Mouse (Mus musculus) left cerebral cortex, adult 8-10 months (tissue): ENCODE results near the gene Prap1. TPM values are rescaled to one million over a fixed set of nuclear protein-coding genes. Genes with fewer than 3 reads are reported as not detected.
"Not testable (repeated sequence)": the region's sequence is repeated elsewhere in the genome, so short reads cannot be mapped to it uniquely, and the experiment has no call there.

Experiments
- DNase-seq, 2 experiments: peaks; one replicate each; pipeline ENCODE4 v3.0.0; 2022; ENCODE audit warnings: low spot score in 2 of 2
- total RNA-seq, 4 experiments: library from RNA; stranded (reverse); gene quantifications; 2 replicates each; pipeline ENCODE4 v1.2.4; 2022

Gene Prap1
- total RNA-seq, 4 experiments from 2014 or later: not detected

GRCm38 (mm10) chr7:140127911-140128310, 34.7 kb downstream of the Prap1 start:
- DNase-seq: no peak

GRCm38 (mm10) chr7:140132184-140132583, 39.0 kb downstream of the Prap1 start:
- not testable (repeated sequence) for DNase-seq

GRCm38 (mm10) chr7:140134033-140134432, 40.8 kb downstream of the Prap1 start:
- not testable (repeated sequence) for DNase-seq

GRCm38 (mm10) chr7:140135106-140135770, 42.0 kb downstream of the Prap1 start:
- DNase-seq: no peak

- DNase-seq: peak; percentile 95 to 98
These were observed 44.2 kb downstream of the Prap1 start, which contains the start of gene Mtg1 for GRCm38 (mm10) chr7:140137135-140138020. Gene Mtg1 (plus strand): TSS chr7:140137564.

GRCm38 (mm10) chr7:140138021-140138310, 44.8 kb downstream of the Prap1 start:
- peak in 1 of 2 experiments; percentile 43 for DNase-seq

- no peak for DNase-seq
These were observed 48.2 kb downstream of the Prap1 start for GRCm38 (mm10) chr7:140141350-140141749.

GRCm38 (mm10) chr7:140144550-140144949, 51.4 kb downstream of the Prap1 start:
- DNase-seq: no peak

Other genes with a start within 250 kb of the Prap1 start
- 10 to 100 TPM; 77.0 to 82.3 (median 80.2) TPM for gene Kndc1, start 198.7 kb upstream of the Prap1 start, total RNA-seq
- not detected for gene Utf1, start 149.6 kb upstream of the Prap1 start, total RNA-seq
- 1 to 10 TPM; 1.1 to 1.7 (median 1.2) TPM for gene 6430531B16Rik, start 114.6 kb upstream of the Prap1 start, total RNA-seq
- 1 to 10 TPM; 1.1 to 3.6 (median 1.9) TPM for gene Adam8, start 100.8 kb upstream of the Prap1 start, total RNA-seq
- gene Zfp511, start 57.0 kb upstream of the Prap1 start, total RNA-seq: 10 to 100 TPM; 19.6 to 28.2 (median 23.3) TPM
- gene Tubgcp2, start 56.7 kb upstream of the Prap1 start, total RNA-seq: 10 to 100 TPM; 36.6 to 44.2 (median 42.8) TPM
- under 1 TPM in 2 of 4 experiments, not detected in 2; 0.14 to 0.19 TPM for gene Msx3, start 44.3 kb upstream of the Prap1 start, total RNA-seq
- 100 to 1,000 TPM; 184 to 218 (median 213) TPM for gene Caly, start 10.8 kb upstream of the Prap1 start, total RNA-seq
- gene Fuom, start 9.0 kb downstream of the Prap1 start, total RNA-seq: 10 to 100 TPM; 45.1 to 51.0 (median 49.0) TPM
- 1 to 10 TPM; 6.7 to 7.9 (median 7.3) TPM for gene Paox, start 22.4 kb downstream of the Prap1 start, total RNA-seq
- gene Echs1, start 23.1 kb downstream of the Prap1 start, total RNA-seq: 10 to 100 TPM; 56.9 to 64.5 (median 59.3) TPM
- 10 to 100 TPM; 22.1 to 31.4 (median 27.4) TPM for gene Mtg1, start 44.2 kb downstream of the Prap1 start, total RNA-seq
- gene Sprn, start 61.5 kb downstream of the Prap1 start, total RNA-seq: 100 to 1,000 TPM; 121 to 142 (median 130) TPM
- not detected for gene Olfr522, start 71.4 kb downstream of the Prap1 start, total RNA-seq
- gene Olfr523, start 79.8 kb downstream of the Prap1 start, total RNA-seq: under 1 TPM in 2 of 4 experiments, not detected in 2; 0.11 to 0.16 TPM
- not detected for gene Olfr524, start 112.6 kb downstream of the Prap1 start, total RNA-seq
- under 1 TPM in 1 of 4 experiments, not detected in 3; 0.09 TPM for gene Cd163l1, start 124.9 kb downstream of the Prap1 start, total RNA-seq
- under 1 TPM in 2 of 4 experiments, not detected in 2; 0.17 to 0.32 TPM for gene 5830411N06Rik, start 153.9 kb downstream of the Prap1 start, total RNA-seq
- not detected for gene Olfr525, start 227.5 kb downstream of the Prap1 start, total RNA-seq
- not detected for gene Olfr527, start 240.6 kb downstream of the Prap1 start, total RNA-seq